Mouse (Mus musculus): ENCODE measurements around the gene Slc35b3. TPM values are rescaled to one million over a fixed set of nuclear protein-coding genes. Genes with fewer than 3 reads are reported as not detected.

The Slc35b3 gene
- polyA plus RNA-seq, 1 experiment = 30.1 TPM

- DNase-seq (ENCODE audit: extremely low spot score in 1 of 2, low spot score in 1 of 2) = no peak
Measured at GRCm38 (mm10) chr13:38941280-38941679, 19.4 kb downstream of the Slc35b3 start.

- DNase-seq (ENCODE audit: extremely low spot score in 1 of 2, low spot score in 1 of 2) = no peak
Measured at GRCm38 (mm10) chr13:38938433-38938832, 22.2 kb downstream of the Slc35b3 start.

GRCm38 (mm10) chr13:38936860-38937471, 23.7 kb downstream of the Slc35b3 start:
- no peak for DNase-seq (ENCODE audit: extremely low spot score in 1 of 2, low spot score in 1 of 2)

DNA sequence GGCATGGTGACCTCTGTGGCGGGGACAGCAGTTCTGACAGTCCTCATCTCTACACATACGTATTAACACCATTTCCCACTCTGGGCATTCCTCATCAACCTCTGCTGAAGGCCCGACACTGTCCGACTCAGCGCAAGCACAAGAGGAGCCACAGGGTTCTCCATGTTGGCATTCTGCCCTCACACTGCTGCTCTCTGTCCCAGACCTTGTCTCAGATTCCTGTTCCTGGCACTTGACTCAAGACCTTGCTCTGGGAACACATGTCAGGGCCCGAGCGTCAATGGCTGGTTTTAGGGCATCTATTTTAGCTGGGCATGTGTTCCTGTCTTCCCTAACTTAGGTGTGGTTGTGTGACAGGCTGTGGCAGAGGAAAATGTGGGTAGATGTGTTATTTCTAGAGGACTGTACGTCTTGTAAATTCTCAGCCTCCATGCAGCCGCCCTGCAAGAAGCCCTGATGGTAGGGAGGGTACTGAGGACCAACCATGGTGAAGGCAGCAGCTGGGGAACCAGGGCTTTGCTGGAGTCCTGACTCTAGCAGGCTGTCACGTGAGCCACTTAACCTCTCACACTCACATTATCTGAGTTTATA, 24.7 kb downstream of the Slc35b3 start:
- no peak for DNase-seq (ENCODE audit: extremely low spot score in 1 of 2, low spot score in 1 of 2)

- no peak for DNase-seq (ENCODE audit: extremely low spot score in 1 of 2, low spot score in 1 of 2)
Measured at GRCm38 (mm10) chr13:38929843-38930578, 30.7 kb downstream of the Slc35b3 start.

- DNase-seq (ENCODE audit: extremely low spot score in 1 of 2, low spot score in 1 of 2) = no peak
Measured at GRCm38 (mm10) chr13:38922676-38923075, 38.0 kb downstream of the Slc35b3 start.

DNA sequence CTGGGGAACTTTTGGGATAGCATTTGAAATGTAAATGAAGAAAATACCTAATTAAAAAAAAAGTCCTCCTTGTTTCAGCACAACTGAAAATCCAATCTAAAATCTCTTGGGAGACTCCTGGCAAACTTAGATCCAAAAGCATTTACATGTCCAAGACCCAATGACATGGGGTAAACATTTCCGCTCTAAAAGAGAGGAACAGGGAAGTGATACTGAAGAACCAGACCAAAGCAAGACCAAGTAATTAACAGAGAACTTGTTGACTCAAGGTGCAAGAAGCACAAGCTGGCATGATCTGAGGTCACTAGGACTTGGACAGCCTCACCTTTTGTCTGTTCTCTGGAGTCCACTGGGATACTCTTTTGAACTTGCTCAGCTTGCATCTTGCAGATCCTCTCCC, 39.4 kb downstream of the Slc35b3 start:
- no peak for DNase-seq (ENCODE audit: extremely low spot score in 1 of 2, low spot score in 1 of 2)

- DNase-seq (ENCODE audit: extremely low spot score in 1 of 2, low spot score in 1 of 2) = no peak
Measured at GRCm38 (mm10) chr13:38918188-38918885, 42.3 kb downstream of the Slc35b3 start.

DNA sequence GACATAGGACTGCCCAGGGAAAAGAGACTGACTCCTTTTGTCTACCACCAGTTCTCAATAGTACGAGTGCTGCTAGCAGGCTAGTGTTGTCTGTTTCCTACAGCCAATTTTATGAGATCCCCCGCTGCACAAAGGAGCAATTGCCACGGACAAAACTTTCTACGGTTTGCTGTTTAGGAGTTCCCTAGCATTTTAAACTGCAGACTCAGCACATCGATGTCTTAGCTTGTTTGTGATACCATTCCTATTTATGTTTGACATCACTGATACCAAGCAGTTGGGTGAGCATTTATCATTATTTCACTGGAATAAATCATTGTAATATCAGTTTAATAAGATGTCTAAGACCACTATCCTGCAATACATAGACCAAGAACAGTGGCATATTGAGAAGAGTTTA, 43.1 kb downstream of the Slc35b3 start:
- no peak for DNase-seq (ENCODE audit: extremely low spot score in 1 of 2, low spot score in 1 of 2)

DNA sequence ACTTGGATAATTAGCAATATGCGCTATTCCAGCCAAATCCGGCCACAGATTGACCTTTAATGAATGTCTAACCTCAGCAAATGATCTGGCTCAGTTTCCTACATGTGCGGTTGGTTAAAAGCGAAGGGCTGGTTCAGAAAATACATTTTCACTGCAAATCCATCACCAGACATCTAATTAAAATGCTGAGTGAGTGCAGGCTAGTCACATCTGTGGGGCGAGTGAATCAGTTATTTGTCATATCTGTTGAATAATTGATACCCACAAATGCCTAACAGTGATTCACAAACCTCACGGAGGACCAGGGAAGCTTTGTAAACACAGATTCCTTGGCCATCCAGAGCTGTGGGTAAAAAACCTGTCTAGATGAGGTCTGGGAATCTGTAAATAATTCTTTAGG, 45.9 kb downstream of the Slc35b3 start:
- no peak for DNase-seq (ENCODE audit: extremely low spot score in 1 of 2, low spot score in 1 of 2)

DNA sequence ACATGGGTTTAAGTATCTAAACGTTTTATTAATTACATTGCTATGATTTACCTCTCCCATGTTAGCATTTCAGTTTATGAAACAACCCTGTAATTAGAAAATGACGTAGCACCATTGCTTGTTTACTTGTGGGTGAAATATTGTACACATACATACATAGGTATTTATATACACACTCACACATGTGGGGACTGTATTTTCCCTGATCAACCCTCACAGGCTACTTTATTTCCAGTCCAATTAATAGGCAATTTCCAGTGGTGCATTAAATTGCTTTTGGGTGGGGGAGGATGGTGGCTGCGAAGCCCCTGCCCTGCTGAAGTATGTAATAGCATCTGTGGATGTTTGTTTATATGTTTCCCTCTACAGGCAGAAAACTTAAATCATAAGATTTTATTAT, 68.3 kb downstream of the Slc35b3 start:
- DNase-seq (ENCODE audit: extremely low spot score in 1 of 2, low spot score in 1 of 2) = no peak
